Mouse (Mus musculus) R1 (cell line): ENCODE data around the gene Xylt2.
A peak's percentile ranks its signal among the peaks of the same experiment; 100 is the strongest.
"Not testable (repeated sequence)": the region's sequence is repeated elsewhere in the genome, so short reads cannot be mapped to it uniquely, and the experiment has no call there.

Experiments used
- DNase-seq: peaks from one replicate; pipeline ENCODE4 v3.0.0-alpha.2; 2018; ENCODE audit warnings: low read depth, low spot score

Gene Xylt2

GRCm38 (mm10) chr11:94676754-94677606 lies at the start of gene Xylt2:
Xylt2 (minus strand) TSS chr11:94677515.
- DNase-seq = peak; percentile 88

- DNase-seq = no peak
Measured at GRCm38 (mm10) chr11:94719216-94719615, 41.9 kb upstream of the Xylt2 start.

GRCm38 (mm10) chr11:94718113-94718909 lies 41.0 kb upstream of the Xylt2 start:
- DNase-seq = no peak

GRCm38 (mm10) chr11:94717239-94717638 lies 39.9 kb upstream of the Xylt2 start:
- DNase-seq = no peak

- peak; percentile 57 for DNase-seq
Measured at GRCm38 (mm10) chr11:94716754-94717153, 39.4 kb upstream of the Xylt2 start.

- DNase-seq = no peak
Measured at GRCm38 (mm10) chr11:94715622-94716021, 38.3 kb upstream of the Xylt2 start.

- no peak for DNase-seq
Measured at GRCm38 (mm10) chr11:94713246-94713860, 36.0 kb upstream of the Xylt2 start.

DNA sequence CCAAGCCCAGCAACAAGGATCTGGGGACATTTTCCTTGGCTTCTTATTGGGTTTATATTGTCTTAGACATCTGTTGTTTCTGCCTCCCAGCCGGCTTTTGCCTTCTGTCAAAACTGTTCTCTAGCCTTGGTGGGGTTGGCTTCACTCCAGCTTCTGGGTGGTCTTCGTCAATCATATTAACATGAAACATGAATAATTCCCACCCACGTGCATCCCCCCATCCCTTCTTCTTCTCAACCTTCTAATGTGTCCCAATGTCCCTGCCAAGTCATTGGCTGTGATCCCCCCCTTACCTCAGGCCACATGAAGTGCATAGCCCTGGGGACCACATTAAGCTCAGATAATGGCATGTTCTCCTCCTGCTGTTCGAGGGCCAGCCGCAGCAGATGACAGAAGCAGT lies 27.2 kb upstream of the Xylt2 start, which contains the start of gene Gm11541:
Gene Gm11541, minus strand, starts transcription at position 28 of the 400 bp plus-strand sequence.
- no peak for DNase-seq

DNA sequence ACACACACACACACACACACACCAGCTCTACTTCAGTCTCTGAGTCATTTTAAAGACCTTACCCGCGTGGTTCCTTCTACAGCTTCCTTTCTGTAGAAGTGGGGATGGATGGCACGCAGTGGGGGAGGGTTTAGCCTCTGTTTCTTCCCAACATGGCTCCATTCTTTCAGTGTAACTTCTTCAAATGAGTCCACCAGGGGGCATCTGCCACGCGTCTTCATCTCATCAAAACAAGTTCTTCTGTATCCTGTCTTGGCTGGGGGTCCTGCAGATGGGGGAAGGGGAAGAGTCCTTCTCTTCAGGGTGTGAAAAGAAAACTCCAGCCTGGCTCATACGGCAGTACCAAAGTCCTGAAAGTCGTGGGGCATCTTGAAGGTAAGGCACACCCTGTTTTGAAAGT lies 26.7 kb upstream of the Xylt2 start:
- DNase-seq = peak; percentile 47

- DNase-seq = no peak
Measured at GRCm38 (mm10) chr11:94702216-94702610, 24.9 kb upstream of the Xylt2 start.

DNA sequence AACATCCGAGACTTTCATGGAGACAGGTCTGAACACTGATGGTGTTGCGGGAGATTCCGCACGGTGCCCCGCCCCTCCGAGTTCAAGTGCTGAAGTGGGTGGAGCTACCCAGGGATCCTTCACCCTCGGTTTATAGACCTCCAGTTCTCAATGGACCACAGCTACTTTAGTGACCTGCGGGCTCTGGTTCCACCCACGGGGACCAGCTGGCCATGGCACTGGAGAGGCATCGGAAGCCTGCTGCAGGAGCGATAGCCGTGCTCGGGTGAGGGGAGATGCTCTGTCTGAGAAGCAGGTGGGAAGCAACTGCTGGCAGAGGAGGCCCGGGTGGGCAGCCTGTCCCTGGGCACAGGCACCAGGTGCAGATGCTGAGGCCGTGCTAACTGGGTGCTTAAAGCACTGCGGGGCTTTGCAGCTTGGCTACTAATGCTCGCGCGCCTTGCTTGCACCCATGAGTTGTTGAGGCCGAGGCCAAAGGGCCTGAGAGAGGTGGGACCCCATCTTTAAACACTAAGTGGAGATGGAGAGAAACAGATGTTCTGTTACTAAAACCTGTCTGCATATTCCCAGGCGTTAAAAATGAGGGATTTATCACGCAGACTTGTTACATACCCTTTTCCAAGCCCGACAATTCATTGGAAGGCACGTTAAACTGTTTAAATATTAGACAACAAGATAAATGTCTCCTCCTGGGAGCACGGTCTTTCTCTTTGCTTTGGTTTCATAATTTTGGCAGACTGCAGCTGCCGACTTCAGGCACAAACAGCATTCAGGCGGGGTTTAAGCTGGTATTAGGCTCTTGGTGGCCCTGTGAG lies 24.3 kb upstream of the Xylt2 start:
- DNase-seq = peak; percentile 65

- DNase-seq = peak; percentile 89
Measured at GRCm38 (mm10) chr11:94699399-94699798, 22.1 kb upstream of the Xylt2 start.

GRCm38 (mm10) chr11:94697703-94698464 lies 20.6 kb upstream of the Xylt2 start:
- DNase-seq = peak; percentile 55

DNA sequence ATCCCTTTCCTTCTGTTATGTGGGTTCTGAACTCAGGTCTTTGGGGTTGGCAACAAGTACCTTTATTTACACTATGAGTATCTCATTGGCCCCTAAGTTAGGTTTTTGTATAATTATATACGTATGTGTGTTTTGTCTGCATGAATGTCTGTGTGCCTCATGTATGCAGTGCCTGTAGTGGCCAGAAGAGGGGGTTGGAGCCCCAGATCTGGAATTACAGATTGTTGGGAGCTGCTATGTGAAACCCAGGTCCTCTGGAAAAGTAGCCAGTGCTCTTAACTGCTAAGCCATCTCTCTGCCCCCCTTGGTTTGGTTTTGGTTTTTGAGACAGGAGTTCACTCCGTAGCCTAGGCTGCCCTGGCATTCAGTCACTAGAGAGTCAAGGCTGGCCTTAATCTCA lies 19.8 kb upstream of the Xylt2 start:
- peak; percentile 80 for DNase-seq

DNA sequence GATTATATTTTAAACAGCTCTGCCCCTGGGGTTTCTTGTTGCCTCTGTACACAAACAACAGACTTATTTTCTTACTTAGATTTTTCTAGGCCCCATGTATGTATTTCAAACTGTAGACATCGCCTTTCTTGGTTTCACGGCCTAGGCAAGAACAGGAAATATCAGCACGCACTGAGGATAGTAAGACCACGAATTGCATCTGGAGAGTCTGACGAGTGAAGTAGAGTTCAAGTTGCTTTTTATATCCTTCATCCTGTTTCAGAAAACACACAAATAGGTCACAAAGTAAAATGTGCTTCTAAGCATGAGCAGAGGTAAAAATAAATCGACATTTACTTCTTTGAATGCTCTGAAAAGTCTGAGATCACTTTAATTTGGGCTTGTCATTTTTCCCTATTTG lies 18.2 kb upstream of the Xylt2 start:
- no peak for DNase-seq

DNA sequence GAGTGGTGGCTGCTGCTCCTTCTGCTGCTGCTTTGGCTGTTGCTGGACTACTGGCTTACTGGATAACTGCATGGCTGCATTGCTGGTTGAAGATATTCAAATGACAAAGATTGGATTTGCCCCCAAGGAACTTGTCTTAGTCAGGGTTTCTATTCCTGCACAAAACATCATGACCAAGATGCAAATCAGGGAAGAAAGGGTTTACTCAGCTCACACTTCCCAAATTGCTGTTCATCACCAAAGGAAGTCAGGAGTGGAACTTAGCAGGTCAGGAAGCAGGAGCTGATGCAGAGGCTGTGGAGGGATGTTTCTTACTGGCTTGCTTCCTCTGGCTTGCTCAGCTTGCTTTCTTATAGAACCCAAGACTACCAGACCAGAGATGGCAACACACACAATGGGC lies 15.2 kb upstream of the Xylt2 start:
- not testable (repeated sequence) for DNase-seq

- no peak for DNase-seq
Measured at GRCm38 (mm10) chr11:94687178-94687577, 9.9 kb upstream of the Xylt2 start.

GRCm38 (mm10) chr11:94682427-94682826 lies 5.1 kb upstream of the Xylt2 start:
- no peak for DNase-seq

DNA sequence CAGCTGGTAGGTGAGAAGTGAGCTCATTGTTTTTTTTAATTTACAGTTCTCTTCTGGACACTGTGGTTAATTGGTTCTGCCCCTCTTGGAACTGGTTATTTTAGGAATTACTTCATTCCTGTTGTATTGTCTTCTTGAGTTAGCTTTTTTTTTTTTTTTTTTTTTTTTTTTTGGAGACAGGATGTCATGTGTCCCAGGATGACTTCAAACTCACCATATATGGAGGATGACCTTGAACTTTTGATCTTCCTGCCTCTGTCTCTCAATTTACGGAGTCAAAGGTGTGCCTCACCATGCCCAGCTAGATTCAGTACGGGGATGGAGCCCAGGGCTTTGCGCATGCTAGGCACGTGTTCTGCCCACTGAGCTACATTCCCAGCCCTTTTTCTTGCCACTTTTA lies 4.3 kb upstream of the Xylt2 start:
- DNase-seq = peak; percentile 48

DNA sequence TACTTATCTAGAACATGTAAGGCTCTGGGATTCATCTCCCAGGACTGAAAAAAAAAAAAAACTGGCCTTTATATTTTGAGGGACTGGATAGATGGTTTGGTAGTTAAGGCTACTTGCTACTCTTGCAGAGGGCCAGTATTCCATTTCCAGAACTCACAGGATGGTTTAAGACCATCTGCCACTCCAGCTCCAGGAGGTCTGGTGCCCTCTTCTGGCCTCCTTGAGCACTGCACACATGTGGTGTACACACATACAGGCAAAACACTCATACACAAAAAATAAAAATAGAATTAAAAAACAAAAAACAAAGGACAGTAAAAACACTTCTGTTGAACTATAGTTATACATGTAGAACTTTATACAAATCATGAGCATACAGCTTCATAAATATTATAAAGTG lies 3.3 kb upstream of the Xylt2 start:
- DNase-seq = peak; percentile 82
